Mouse (Mus musculus) C2C12 (cell line): ENCODE measurements at regions not wholly inside any gene's neighbourhood (a gene's known extent, or its start where the extent isn't known, plus 50 kb on each side); places are given as distances from the start of the nearest gene placed in this dataset.

Experiments
- CEBPB ChIP-seq: IDR thresholded peaks from one replicate; pipeline ENCODE4 v1.6.1; 2011; ENCODE audit warnings: low read depth, mild to moderate bottlenecking, control low read depth, moderate library complexity
- CTCF ChIP-seq: IDR thresholded peaks from one replicate; pipeline ENCODE4 v1.5.1; 2011; ENCODE audit not compliant: control insufficient read depth, insufficient read depth, insufficient read length
- MAX ChIP-seq: IDR thresholded peaks from one replicate; pipeline ENCODE4 v1.6.1; 2011; ENCODE audit warnings: mild to moderate bottlenecking, control low read depth
- MYOD1 ChIP-seq: IDR thresholded peaks from one replicate; pipeline ENCODE4 v1.6.1; 2011; ENCODE audit warnings: low read depth; ENCODE audit not compliant: control insufficient read depth, insufficient read length
- MYOG ChIP-seq: IDR thresholded peaks from one replicate; pipeline ENCODE4 v1.6.1; 2011; ENCODE audit not compliant: control insufficient read depth, insufficient read length; ENCODE audit errors: extremely low read depth
- USF1 ChIP-seq: IDR thresholded peaks from one replicate; pipeline ENCODE4 v1.6.1; 2011; ENCODE audit warnings: low read depth, mild to moderate bottlenecking, control low read depth, moderate library complexity

DNA sequence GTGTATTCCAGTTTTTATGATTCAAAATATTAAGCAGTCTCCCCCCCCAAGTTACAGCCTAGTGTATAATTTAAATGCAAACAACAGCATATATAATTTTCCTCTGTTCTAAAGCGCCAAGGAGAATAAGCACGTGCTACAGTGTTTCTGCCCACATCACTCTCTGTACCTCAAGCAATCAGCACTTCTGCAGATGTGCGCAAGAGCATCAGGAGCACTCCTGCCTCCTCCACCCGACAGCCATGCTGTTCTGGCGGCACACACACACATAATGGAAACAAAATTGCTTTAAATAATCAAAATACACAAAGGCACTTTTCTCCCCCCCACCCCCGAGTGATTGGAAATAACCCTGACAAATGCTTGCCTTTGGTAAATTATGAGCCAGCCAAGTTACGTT, 78.5 kb upstream of the Adgrl2 start:
- TF ChIP-seq CTCF (no peak), MYOG (no peak), CEBPB (no peak), USF1 (no peak), MYOD1 (no peak), MAX (no peak)
